Mouse (Mus musculus): ENCODE measurements at regions not wholly inside any gene's neighbourhood (a gene's known extent, or its start where the extent isn't known, plus 50 kb on each side); places are given as distances from the start of the nearest gene placed in this dataset.
"Not testable (repeated sequence)": the region's sequence is repeated elsewhere in the genome, so short reads cannot be mapped to it uniquely, and the experiment has no call there.

- H3K27ac ChIP-seq; H3K9ac ChIP-seq (replicated peaks); H3K4me3 ChIP-seq (replicated peaks); ATAC-seq; H3K9me3 ChIP-seq; H3K36me3 ChIP-seq; H3K27me3 ChIP-seq; H3K4me2 ChIP-seq (replicated peaks): not testable (repeated sequence)
- WGBS: 88% methylated on average over 13 of the region's 13 CpGs
- peaks cover 28% of the 10 kb centered on the region for H3K4me1 ChIP-seq (replicated peaks)
Observed at GRCm38 (mm10) chr9:41886456-41886855, 237.6 kb downstream of the Sorl1 start.

GRCm38 (mm10) chr9:41880457-41880856 is 243.6 kb downstream of the Sorl1 start:
- no peak overlapping the region for H3K27ac ChIP-seq
- WGBS: 92% methylated on average over 3 of the region's 3 CpGs
- H3K4me2 ChIP-seq (replicated peaks): no peak overlapping the region
- H3K9me3 ChIP-seq: no peaks in the 10 kb centered on the region
- no peak overlapping the region for H3K4me3 ChIP-seq (replicated peaks)
- no peaks in the 10 kb centered on the region for H3K27me3 ChIP-seq
- no peak for ATAC-seq
- peaks cover 14% of the 10 kb centered on the region for H3K4me1 ChIP-seq (replicated peaks)
- H3K36me3 ChIP-seq: no peaks in the 10 kb centered on the region
- no peak overlapping the region for H3K9ac ChIP-seq (replicated peaks)

- Histone ChIP-seq H3K27me3 (no peaks in the 10 kb centered on the region), H3K27ac (no peak overlapping the region), H3K4me3 (replicated peaks) (no peak overlapping the region), H3K36me3 (no peaks in the 10 kb centered on the region), H3K4me2 (replicated peaks) (no peak overlapping the region), H3K9me3 (no peaks in the 10 kb centered on the region), H3K9ac (replicated peaks) (no peak overlapping the region), H3K4me1 (replicated peaks) (peaks cover 14% of the 10 kb centered on the region)
- WGBS: 92% methylated on average over 1 of the region's 1 CpGs
- ATAC-seq: no peak
Observed at GRCm38 (mm10) chr9:41879080-41879479, 245.0 kb downstream of the Sorl1 start.

- peaks cover 35% of the 10 kb centered on the region for H3K4me1 ChIP-seq (replicated peaks)
- WGBS: 52% methylated on average over 5 of the region's 5 CpGs
- H3K9ac ChIP-seq (replicated peaks): no peak overlapping the region
- no peaks in the 10 kb centered on the region for H3K36me3 ChIP-seq
- peak overlapping the region; percentile 7; the same call in 1 of the 2 replicates for H3K4me2 ChIP-seq (replicated peaks)
- no peak overlapping the region for H3K4me3 ChIP-seq (replicated peaks)
- no peaks in the 10 kb centered on the region for H3K27me3 ChIP-seq
- no peaks in the 10 kb centered on the region for H3K9me3 ChIP-seq
- peak overlapping the region; percentile 75 for H3K27ac ChIP-seq
- no peak; the same call in 1 of the 2 replicates for ATAC-seq
Observed at GRCm38 (mm10) chr9:41861136-41861535, 263.0 kb downstream of the Sorl1 start.

- Histone ChIP-seq H3K4me1 (replicated peaks) (peaks cover 35% of the 10 kb centered on the region), H3K36me3 (no peaks in the 10 kb centered on the region), H3K9ac (replicated peaks) (0 out of 2 replicates have a peak overlapping the region, but pooled peaks have one; percentile 23), H3K9me3 (no peaks in the 10 kb centered on the region), H3K27me3 (no peaks in the 10 kb centered on the region), H3K27ac (peak overlapping the region; percentile 75), H3K4me3 (replicated peaks) (no peak overlapping the region), H3K4me2 (replicated peaks) (peak overlapping the region; percentile 7; the same call in 1 of the 2 replicates)
- 11% methylated on average over 4 of the region's 4 CpGs for WGBS
- peak; percentile 91 for ATAC-seq
Observed at GRCm38 (mm10) chr9:41860681-41861080, 263.4 kb downstream of the Sorl1 start.

- H3K36me3 ChIP-seq: no peaks in the 10 kb centered on the region
- H3K4me3 ChIP-seq (replicated peaks): no peak overlapping the region
- peak overlapping the region; percentile 75; the same call in 1 of the 2 replicates for H3K27ac ChIP-seq
- H3K4me1 ChIP-seq (replicated peaks): peaks cover 35% of the 10 kb centered on the region
- no peak overlapping the region for H3K4me2 ChIP-seq (replicated peaks)
- ATAC-seq: no peak
- no peak overlapping the region for H3K9ac ChIP-seq (replicated peaks)
- WGBS: 83% methylated on average over 3 of the region's 3 CpGs
- no peaks in the 10 kb centered on the region for H3K27me3 ChIP-seq
- H3K9me3 ChIP-seq: no peaks in the 10 kb centered on the region
Observed at GRCm38 (mm10) chr9:41859780-41860179, 264.3 kb downstream of the Sorl1 start.

GRCm38 (mm10) chr9:41852099-41852498 is 272.0 kb downstream of the Sorl1 start:
- Histone ChIP-seq H3K36me3 (no peaks in the 10 kb centered on the region), H3K4me1 (replicated peaks) (peaks cover 5% of the 10 kb centered on the region; the same call in 1 of the 2 replicates), H3K4me3 (replicated peaks) (no peak overlapping the region), H3K9me3 (no peaks in the 10 kb centered on the region), H3K4me2 (replicated peaks) (no peak overlapping the region), H3K27me3 (no peaks in the 10 kb centered on the region), H3K9ac (replicated peaks) (no peak overlapping the region), H3K27ac (no peak overlapping the region)
- 80% methylated on average over 1 of the region's 1 CpGs for WGBS
- ATAC-seq: no peak

- Histone ChIP-seq H3K4me3 (replicated peaks) (no peak overlapping the region), H3K27me3 (no peaks in the 10 kb centered on the region), H3K36me3 (no peaks in the 10 kb centered on the region), H3K4me1 (replicated peaks) (peaks cover 5% of the 10 kb centered on the region; the same call in 1 of the 2 replicates), H3K27ac (peak overlapping the region; percentile 7; the same call in 1 of the 2 replicates), H3K4me2 (replicated peaks) (no peak overlapping the region), H3K9me3 (no peaks in the 10 kb centered on the region), H3K9ac (replicated peaks) (no peak overlapping the region)
- WGBS: 80% methylated on average over 4 of the region's 4 CpGs
- no peak for ATAC-seq
Observed at GRCm38 (mm10) chr9:41849628-41850326, 274.3 kb downstream of the Sorl1 start.

- H3K36me3 ChIP-seq: no peaks in the 10 kb centered on the region
- no peak overlapping the region for H3K4me3 ChIP-seq (replicated peaks)
- H3K27ac ChIP-seq: no peak overlapping the region
- H3K4me1 ChIP-seq (replicated peaks): peaks cover 4% of the 10 kb centered on the region; the same call in 1 of the 2 replicates
- no peaks in the 10 kb centered on the region for H3K27me3 ChIP-seq
- H3K9me3 ChIP-seq: no peaks in the 10 kb centered on the region
- no peak overlapping the region for H3K4me2 ChIP-seq (replicated peaks)
- no peak overlapping the region for H3K9ac ChIP-seq (replicated peaks)
- no peak for ATAC-seq
- WGBS: 88% methylated on average over 3 of the region's 3 CpGs
Observed at GRCm38 (mm10) chr9:41844616-41845015, 279.5 kb downstream of the Sorl1 start.

GRCm38 (mm10) chr9:41834487-41835404 is 289.4 kb downstream of the Sorl1 start:
- no peak overlapping the region for H3K4me2 ChIP-seq (replicated peaks)
- no peaks in the 10 kb centered on the region for H3K27me3 ChIP-seq

GRCm38 (mm10) chr9:41833408-41833807 is 290.7 kb downstream of the Sorl1 start:
- H3K4me1 ChIP-seq (replicated peaks): peaks cover 14% of the 10 kb centered on the region
- no peak for ATAC-seq
- H3K4me2 ChIP-seq (replicated peaks): no peak overlapping the region
- H3K9ac ChIP-seq (replicated peaks): no peak overlapping the region
- no peaks in the 10 kb centered on the region for H3K27me3 ChIP-seq
- 97% methylated on average over 1 of the region's 1 CpGs for WGBS
- H3K27ac ChIP-seq: no peak overlapping the region
- H3K4me3 ChIP-seq (replicated peaks): no peak overlapping the region
- H3K36me3 ChIP-seq: no peaks in the 10 kb centered on the region
- peaks cover 3% of the 10 kb centered on the region; the same call in 1 of the 2 replicates for H3K9me3 ChIP-seq

More at GRCm38 (mm10) chr9:41834487-41835404, 289.4 kb downstream of the Sorl1 start:
- peaks cover 14% of the 10 kb centered on the region for H3K4me1 ChIP-seq (replicated peaks)
- peaks cover 3% of the 10 kb centered on the region; the same call in 1 of the 2 replicates for H3K9me3 ChIP-seq
- H3K27ac ChIP-seq: peak overlapping the region; percentile 67
- H3K4me3 ChIP-seq (replicated peaks): no peak overlapping the region
- ATAC-seq: peak; percentile 83
- no peak overlapping the region for H3K9ac ChIP-seq (replicated peaks)
- WGBS: 36% methylated on average over 11 of the region's 11 CpGs
- H3K36me3 ChIP-seq: no peaks in the 10 kb centered on the region

- H3K27ac ChIP-seq: no peak overlapping the region
- WGBS: 75% methylated on average over 4 of the region's 4 CpGs
- no peak for ATAC-seq
- H3K4me3 ChIP-seq (replicated peaks): no peak overlapping the region
- H3K4me1 ChIP-seq (replicated peaks): no peaks in the 10 kb centered on the region
- H3K9ac ChIP-seq (replicated peaks): no peak overlapping the region
- H3K9me3 ChIP-seq: no peaks in the 10 kb centered on the region
- H3K4me2 ChIP-seq (replicated peaks): no peak overlapping the region
- H3K27me3 ChIP-seq: no peaks in the 10 kb centered on the region
- H3K36me3 ChIP-seq: no peaks in the 10 kb centered on the region
Observed at GRCm38 (mm10) chr9:41827356-41827755, 296.7 kb downstream of the Sorl1 start.

All from midbrain, embryonic 13.5 days (tissue).